Mouse (Mus musculus) v-Abl transformed pro-B cells (cell line): Measurements from ENCODE around the gene Igfbpl1.

Experiments used
- in situ Hi-C, 2 experiments: fragments of 400-800 bp; cut with MboI; formaldehyde crosslinking; loops; one replicate each; pipeline ENCODE4 v1.15.1; 2025; ENCODE audit not compliant: unreplicated experiment in 2 of 2

Igfbpl1 gene

GRCm38 (mm10) chr4:45824049-45824760 is 2.5 kb downstream of the Igfbpl1 start:
- in situ Hi-C loops: loop anchor here in 1 of 2 experiments (5.0 kb wide), 1 partner anchor 42 kb away; no protein-coding TSS in a partner anchor

GRCm38 (mm10) chr4:45822781-45823575 is 3.7 kb downstream of the Igfbpl1 start:
- in situ Hi-C loops: loop anchor here in 1 of 2 experiments (5.0 kb wide), 1 partner anchor 41 kb away; no protein-coding TSS in a partner anchor

- in situ Hi-C loops: loop anchor here in 1 of 2 experiments (5.0 kb wide), 1 partner anchor 40 kb away; no protein-coding TSS in a partner anchor
These were observed 4.7 kb downstream of the Igfbpl1 start for GRCm38 (mm10) chr4:45821995-45822394.

GRCm38 (mm10) chr4:45820074-45820830 is 6.5 kb downstream of the Igfbpl1 start:
- in situ Hi-C loops: loop anchor here in 1 of 2 experiments (5.0 kb wide), 1 partner anchor 38 kb away; no protein-coding TSS in a partner anchor

GRCm38 (mm10) chr4:45819208-45819931 is 7.4 kb downstream of the Igfbpl1 start:
- in situ Hi-C loops: no loop called here

GRCm38 (mm10) chr4:45818814-45819207 is 7.9 kb downstream of the Igfbpl1 start:
- in situ Hi-C loops: no loop called here

GRCm38 (mm10) chr4:45815542-45815941 is 11.2 kb downstream of the Igfbpl1 start:
- in situ Hi-C loops: no loop called here

GRCm38 (mm10) chr4:45811250-45811649 is 15.5 kb downstream of the Igfbpl1 start:
- in situ Hi-C loops: no loop called here

GRCm38 (mm10) chr4:45808034-45808433 is 18.7 kb downstream of the Igfbpl1 start:
- in situ Hi-C loops: no loop called here

GRCm38 (mm10) chr4:45802900-45803299 is 23.8 kb downstream of the Igfbpl1 start:
- in situ Hi-C loops: loop anchor here in 1 of 2 experiments (5.0 kb wide), 1 partner anchor 36 kb away; no protein-coding TSS in a partner anchor

GRCm38 (mm10) chr4:45799956-45800537 is 26.7 kb downstream of the Igfbpl1 start:
- in situ Hi-C loops: loop anchor here (5.0 to 25.0 kb wide), 3 partner anchors 33 to 1088 kb away; partner anchors contain the start of gene Pax5 (in 1 of the 2)

- in situ Hi-C loops: loop anchor here in 1 of 2 experiments (10.0 to 25.0 kb wide), 2 partner anchors 894 to 1087 kb away; partner anchors contain the start of gene Pax5
These were observed 27.8 kb downstream of the Igfbpl1 start, which contains the start of gene Aldh1b1 for GRCm38 (mm10) chr4:45798964-45799363. Gene Aldh1b1 (plus strand): TSS chr4:45799022.

- in situ Hi-C loops: loop anchor here in 1 of 2 experiments (10.0 to 25.0 kb wide), 2 partner anchors 892 to 1084 kb away; partner anchors contain the start of gene Pax5
These were observed 30.0 kb downstream of the Igfbpl1 start for GRCm38 (mm10) chr4:45796760-45797159.

GRCm38 (mm10) chr4:45795191-45795811 is 31.4 kb downstream of the Igfbpl1 start:
- in situ Hi-C loops: loop anchor here in 1 of 2 experiments (10.0 to 25.0 kb wide), 2 partner anchors 890 to 1083 kb away; partner anchors contain the start of gene Pax5

- in situ Hi-C loops: loop anchor here in 1 of 2 experiments (5.0 to 25.0 kb wide), 3 partner anchors 383 to 1078 kb away; partner anchors contain the start of genes Pax5 and Slc25a51
These were observed 36.7 kb downstream of the Igfbpl1 start for GRCm38 (mm10) chr4:45790018-45790417.

- in situ Hi-C loops: loop anchor here in 1 of 2 experiments (25.0 kb wide), 1 partner anchor 1077 kb away; the partner anchor contains the start of gene Pax5
These were observed 37.3 kb downstream of the Igfbpl1 start for GRCm38 (mm10) chr4:45789263-45789958.

- in situ Hi-C loops: loop anchor here in 1 of 2 experiments (25.0 kb wide), 1 partner anchor 1076 kb away; the partner anchor contains the start of gene Pax5
These were observed 38.2 kb downstream of the Igfbpl1 start for GRCm38 (mm10) chr4:45788446-45789081.
